Mouse (Mus musculus) pancreas, adult 10 weeks (tissue): ENCODE measurements around the gene Oip5. TPM values are rescaled to one million over a fixed set of nuclear protein-coding genes. Genes with fewer than 3 reads are reported as not detected.

ENCODE experiments used
- polyA plus RNA-seq: library from polyadenylated mRNA; stranded (reverse); fragments of 350-450 nt; fragmentation: Illumina TruSeq; extraction: RNeasy Lipid Tissue Mini Kit (QIAGEN cat#74804); gene quantifications from one replicate; pipeline ENCODE4 v1.2.3, GENCODE M21; 2015; ENCODE audit warnings: low read depth, low replicate concordance; ENCODE audit not compliant: insufficient read depth

The Oip5 gene
- polyA plus RNA-seq = not detected

DNA sequence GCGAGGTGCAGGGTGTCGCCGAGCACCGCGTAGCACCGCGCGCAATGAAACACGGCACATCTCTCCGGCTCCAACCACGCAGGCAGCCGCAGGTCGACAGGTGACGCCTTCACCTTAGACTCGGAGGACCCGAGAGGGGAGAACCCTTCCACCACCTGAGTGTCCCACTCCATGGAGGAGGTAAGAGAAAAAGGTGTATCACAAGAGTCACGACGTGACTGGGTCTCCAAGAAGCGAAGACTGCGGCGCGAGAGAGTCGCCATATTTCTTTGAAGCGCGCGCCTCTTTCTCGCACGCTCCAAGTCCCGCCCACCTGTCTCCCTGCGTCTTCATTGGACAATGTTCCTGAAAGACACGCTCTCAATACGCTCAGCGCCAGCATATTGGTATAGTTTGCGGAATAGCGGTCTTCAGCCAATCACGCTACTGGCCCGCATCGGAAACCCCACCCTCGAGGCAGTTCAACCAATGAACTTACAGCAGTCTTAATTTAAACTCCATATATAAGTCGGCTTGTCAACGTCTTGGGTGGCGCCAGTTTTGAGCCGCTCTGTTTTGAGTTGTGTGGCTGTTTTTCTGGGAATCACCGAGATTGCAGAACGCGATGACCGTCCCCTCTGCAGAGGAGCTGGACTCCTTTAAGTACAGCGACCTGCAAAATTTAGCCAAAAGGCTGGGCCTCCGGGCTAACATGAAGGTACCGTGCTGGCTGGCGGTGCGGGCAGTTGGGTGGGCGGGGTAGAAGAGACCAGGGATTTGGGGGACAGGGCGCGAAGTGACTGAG lies at the start of gene Oip5, which contains the start of gene Nusap1:
Gene Oip5 (minus strand): TSS at position 271 of the 784 bp plus-strand sequence.
Gene Nusap1 (plus strand): TSS at position 100 of the 784 bp plus-strand sequence.

DNA sequence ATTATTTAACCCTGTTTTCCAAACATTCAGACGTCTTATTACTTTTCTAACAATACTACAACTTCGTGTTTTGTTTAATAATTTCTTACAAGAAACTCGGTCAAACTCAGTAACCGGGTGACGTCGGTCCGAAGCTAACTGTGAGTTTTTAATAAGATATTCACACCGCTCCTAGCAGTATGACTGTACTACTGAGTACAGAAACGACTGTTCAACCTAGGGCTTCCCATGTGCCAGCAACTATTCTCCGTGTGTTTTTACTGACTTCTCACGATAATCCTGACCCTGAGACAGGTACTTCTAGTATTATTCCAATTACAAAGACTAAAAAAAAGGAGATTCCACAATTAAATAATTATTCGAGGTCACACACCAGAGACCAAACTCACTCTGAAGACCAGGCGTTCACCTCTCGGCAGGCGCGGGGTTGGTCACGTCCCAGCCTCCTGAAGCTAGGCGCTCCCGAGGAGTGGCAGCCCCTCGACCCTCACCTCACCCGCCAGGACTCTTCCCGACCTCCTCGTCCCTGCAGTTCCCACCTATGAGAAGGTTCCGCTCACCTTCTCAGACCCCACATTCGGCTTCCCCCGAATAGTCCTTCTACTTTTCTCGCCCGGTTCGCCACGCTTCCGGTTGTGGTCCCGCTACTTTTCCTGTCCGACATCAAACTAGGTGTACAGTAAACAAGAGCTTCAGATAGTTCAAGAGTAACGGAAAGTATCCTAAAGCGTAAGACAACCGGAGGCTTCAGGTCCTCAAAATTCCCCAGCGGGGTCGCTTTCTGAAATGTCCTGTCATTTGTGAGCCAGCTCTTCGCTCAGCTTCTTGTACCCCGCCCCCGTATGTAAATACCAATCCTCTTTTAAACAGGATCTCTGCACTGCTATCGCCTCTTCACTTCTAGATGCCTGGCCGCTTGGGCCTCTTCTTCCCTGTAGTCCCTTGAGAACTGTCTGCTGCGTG lies 44.2 kb upstream of the Oip5 start, which contains the start of gene Ndufaf1:
Gene Ndufaf1 (minus strand): TSS at position 608 of the 963 bp plus-strand sequence.

Other genes with a start within 250 kb of the Oip5 start
- gene Ino80, start 140.8 kb downstream of the Oip5 start, polyA plus RNA-seq = 3.6 TPM
- 0.15 TPM for gene Exd1, start 70.8 kb downstream of the Oip5 start, polyA plus RNA-seq
- 25.1 TPM for gene Chp1, start 70.8 kb downstream of the Oip5 start, polyA plus RNA-seq
- gene Nusap1, start 171 bp downstream of the Oip5 start, polyA plus RNA-seq = not detected
- 5.4 TPM for gene Ndufaf1, start 44.4 kb upstream of the Oip5 start, polyA plus RNA-seq
- gene Rtf1, start 56.6 kb upstream of the Oip5 start, polyA plus RNA-seq = 4.5 TPM
- 0.76 TPM for gene Itpka, start 123.9 kb upstream of the Oip5 start, polyA plus RNA-seq
- gene Ltk, start 142.0 kb upstream of the Oip5 start, polyA plus RNA-seq = 2.2 TPM
- gene Rpap1, start 169.1 kb upstream of the Oip5 start, polyA plus RNA-seq = 3.6 TPM
- 1.5 TPM for gene Tyro3, start 179.3 kb upstream of the Oip5 start, polyA plus RNA-seq